Mouse (Mus musculus): ENCODE data around the gene Ube2e2.

Ube2e2 gene

DNA sequence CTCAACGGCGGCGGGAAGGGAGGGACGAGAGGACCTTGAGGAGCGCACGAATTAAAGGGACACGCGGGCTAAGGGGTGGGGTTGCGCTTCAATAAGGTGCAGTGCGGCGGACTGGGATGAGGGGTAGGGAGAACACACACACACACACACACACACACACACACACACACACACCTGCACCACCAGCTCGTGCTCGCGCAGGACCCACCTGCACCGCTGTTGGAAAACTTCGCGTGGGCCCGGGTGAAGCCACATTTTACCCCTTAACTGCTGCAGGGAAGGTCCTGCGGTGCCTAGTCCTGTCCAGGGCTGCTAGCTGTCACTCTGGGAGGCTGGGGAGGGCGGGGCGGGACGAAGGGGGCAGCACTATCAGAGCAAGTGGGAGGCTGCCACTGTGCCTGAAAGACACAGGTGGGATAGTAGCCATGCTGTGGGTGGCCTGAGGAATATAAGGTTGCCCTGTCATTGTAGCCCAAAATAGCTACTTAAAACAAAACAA, at the start of gene Ube2e2:
TSS of gene Ube2e2 (minus strand) at position 321 of the 499 bp plus-strand sequence.
- DNase-seq (ENCODE audit: low read depth, low spot score) = no peak

GRCm38 (mm10) chr14:18940068-18940467, 46.0 kb upstream of the Ube2e2 start:
- no peak for DNase-seq (ENCODE audit: low read depth, low spot score)

GRCm38 (mm10) chr14:18903553-18903952, 9.5 kb upstream of the Ube2e2 start:
- no peak for DNase-seq (ENCODE audit: low read depth, low spot score)

DNA sequence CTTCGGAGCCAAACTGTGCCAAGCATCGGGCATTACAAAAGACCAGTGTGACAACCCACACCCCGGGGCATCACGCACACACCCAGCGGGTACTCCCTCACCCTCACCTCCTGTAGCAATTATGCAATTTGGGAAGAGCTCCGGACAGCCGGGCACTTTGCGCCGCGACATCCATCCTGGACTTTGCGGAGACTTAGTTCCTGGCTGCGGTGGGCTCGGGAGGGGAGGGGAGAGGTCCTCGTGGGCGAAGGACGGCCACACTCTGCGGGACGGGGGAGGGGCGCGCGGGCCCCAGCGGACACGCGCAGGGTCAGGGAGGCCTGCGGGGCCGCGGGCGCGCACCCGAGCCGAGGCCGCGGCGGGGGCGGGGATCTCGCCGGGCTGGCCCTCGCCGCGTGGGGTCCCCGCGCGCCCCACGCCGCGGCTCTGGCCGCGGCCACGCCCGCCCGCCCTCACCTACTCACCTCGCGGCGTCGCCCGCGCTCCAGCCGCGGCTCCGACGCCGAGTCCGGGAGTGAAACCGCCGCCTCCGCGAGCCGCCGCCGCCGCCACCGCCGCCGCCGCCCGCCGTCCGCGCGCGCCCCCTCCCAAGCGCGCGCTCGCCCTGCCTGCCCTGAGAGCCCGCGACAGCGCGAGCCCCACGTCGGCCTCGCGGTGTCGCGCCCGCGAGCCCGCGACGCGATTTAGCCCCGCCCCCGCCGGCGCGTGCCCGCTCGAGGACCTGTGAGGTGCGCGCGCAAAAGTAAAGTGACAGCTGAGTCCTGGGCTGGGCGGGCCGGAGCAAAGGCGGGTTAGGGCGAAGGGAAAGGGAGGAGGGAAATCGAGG, 733 bp downstream of the Ube2e2 start:
- DNase-seq (ENCODE audit: low read depth, low spot score) = no peak

- no peak for DNase-seq (ENCODE audit: low read depth, low spot score)
Observed at GRCm38 (mm10) chr14:18889571-18889970, 4.5 kb downstream of the Ube2e2 start.

- no peak for DNase-seq (ENCODE audit: low read depth, low spot score)
Observed at GRCm38 (mm10) chr14:18882493-18882892, 11.6 kb downstream of the Ube2e2 start.

DNA sequence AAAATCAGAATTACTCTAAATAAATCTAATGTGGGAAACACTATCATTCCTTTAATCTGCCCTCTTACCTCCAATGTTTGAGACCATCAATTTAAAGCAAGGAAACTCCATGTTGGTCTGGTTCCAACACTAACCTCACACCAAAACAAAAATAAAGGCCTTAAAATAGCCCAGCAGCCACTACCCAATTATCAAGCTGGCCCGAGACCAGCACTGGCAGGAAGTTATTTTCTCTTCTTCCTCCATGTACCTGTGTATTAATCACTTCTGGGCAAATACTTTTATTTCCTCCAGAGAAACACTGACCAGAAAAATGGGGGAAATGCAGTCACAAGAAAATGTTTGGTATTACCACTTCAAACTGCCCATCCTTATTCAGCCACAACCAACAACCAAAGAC, 23.4 kb downstream of the Ube2e2 start:
- DNase-seq (ENCODE audit: low read depth, low spot score) = no peak

DNA sequence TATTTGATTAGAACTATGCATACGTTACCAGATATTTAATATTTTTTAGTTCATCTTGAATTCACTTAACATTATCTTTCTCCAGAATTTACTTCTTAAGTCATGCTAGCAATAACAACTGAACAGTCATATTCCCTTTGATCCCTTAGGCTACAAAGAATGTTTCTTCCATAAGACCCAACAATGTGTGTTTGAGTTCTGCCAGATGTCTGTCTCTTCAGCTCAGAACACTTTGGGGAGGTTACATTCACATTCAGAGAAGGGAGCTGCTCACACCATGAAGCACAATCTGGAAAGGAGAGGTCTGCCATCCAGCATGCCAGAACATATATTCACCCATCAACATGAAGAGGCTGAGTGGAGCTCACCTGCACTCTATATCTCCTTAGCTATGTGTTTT, 65.4 kb downstream of the Ube2e2 start:
- no peak for DNase-seq (ENCODE audit: low read depth, low spot score)

DNA sequence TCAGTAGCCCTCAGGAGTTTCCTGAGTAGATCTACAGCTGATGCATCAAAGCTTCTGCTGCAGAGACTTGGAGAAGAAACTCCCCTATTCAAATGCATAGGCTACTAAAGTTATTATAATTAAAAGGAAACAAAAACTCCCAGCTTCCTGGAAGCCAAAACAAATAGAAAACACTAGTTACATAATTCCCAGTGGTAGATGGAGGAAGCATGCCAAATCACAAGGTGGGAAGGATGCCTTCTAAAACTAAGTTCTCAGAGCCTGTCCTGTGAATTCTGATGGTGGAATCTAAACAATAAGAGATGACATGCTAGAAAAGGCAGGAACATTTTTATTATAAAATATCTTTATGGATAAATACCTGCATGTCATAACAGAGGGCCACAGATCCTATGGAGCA, 67.3 kb downstream of the Ube2e2 start:
- no peak for DNase-seq (ENCODE audit: low read depth, low spot score)

GRCm38 (mm10) chr14:18820713-18821112, 73.4 kb downstream of the Ube2e2 start:
- no peak for DNase-seq (ENCODE audit: low read depth, low spot score)

GRCm38 (mm10) chr14:18796857-18797256, 97.2 kb downstream of the Ube2e2 start:
- no peak for DNase-seq (ENCODE audit: low read depth, low spot score)

- DNase-seq (ENCODE audit: low read depth, low spot score) = no peak
Observed at GRCm38 (mm10) chr14:18795787-18796186, 98.3 kb downstream of the Ube2e2 start.

DNA sequence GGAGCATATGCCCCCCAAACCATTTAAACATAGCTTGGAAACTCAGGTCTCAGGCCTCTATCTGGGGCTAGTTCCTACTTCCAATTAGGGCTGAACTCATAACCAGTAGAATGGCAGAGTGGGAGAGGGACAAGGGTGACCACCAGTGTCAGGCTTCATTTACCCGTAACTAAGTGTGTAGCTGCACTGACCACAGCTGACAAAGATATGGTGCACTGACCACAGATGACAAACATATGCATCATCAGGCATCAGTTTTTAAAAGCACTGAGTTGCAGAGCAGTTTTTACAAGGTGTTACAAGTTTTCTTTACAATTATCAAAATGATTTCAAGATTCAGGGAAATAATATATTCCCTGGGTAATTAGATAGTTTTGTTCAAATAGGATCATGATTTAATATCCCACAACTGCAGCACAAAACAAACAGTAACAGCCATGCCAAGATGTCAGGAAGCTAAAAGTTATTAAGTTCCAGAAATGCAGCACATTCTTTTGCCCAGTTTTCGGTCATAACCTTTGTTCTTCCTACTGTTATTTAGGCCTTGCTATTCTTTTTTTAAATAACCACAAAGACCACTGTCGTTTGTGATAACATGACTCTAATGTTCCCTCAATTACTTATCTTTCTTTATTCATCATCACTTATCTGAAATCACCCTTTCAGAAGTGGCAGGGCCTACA, 114.9 kb downstream of the Ube2e2 start:
- DNase-seq (ENCODE audit: low read depth, low spot score) = no peak

GRCm38 (mm10) chr14:18778241-18778640, 115.8 kb downstream of the Ube2e2 start:
- no peak for DNase-seq (ENCODE audit: low read depth, low spot score)

DNA sequence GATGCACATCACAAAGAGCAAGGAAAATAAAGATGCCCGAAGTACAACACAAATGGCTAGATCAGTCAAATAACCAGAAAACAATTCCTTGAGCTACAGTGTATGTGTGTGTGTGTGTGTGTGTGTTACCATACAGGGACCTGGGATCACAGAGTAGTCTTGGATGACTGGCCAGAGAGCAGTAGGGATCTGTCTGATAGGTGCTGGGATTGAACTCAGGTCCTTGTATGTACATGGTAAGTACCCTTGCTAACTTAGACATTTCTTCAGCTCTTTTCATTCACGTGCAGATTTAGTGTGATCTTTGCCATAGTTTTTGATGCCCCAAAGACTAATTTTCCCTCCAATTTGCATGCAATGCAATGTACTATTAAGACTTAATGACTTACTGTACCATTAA, 117.9 kb downstream of the Ube2e2 start:
- no peak for DNase-seq (ENCODE audit: low read depth, low spot score)

GRCm38 (mm10) chr14:18773724-18774123, 120.3 kb downstream of the Ube2e2 start:
- no peak for DNase-seq (ENCODE audit: low read depth, low spot score)

DNA sequence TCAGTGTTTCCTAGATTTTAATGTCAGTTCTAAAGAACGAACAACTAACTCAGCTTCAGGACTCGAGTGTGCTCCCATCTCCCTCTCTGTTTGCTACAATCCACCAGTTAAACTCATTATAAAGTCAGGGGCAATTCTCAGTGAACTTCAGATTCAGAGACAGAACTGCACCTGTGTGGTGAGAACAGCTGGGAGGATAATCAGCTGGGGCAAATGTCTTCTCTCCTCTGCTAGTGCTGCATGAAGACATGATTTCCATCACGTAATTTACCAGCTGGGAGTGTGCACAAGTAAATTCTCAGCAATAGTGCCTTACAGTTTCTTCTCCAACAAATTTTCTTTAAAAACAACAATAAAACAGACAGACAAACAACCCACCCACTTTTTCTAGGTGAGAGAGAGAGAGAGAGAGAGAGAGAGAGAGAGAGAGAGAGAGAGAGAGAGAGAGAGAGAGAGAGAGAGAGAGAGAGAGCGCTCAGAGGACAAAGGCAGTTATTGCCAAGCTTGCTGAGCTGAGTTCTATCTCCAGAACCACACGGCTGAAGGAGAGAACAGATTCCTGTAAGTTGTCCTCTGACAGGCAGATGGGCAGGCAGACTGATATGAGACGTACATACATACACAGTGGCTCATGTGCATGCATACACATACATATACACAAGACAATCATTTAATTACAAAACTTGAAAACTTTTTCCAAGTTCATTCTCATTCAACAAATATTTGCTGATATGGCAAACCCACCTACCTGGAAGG, 134.3 kb downstream of the Ube2e2 start:
- no peak for DNase-seq (ENCODE audit: low read depth, low spot score)

DNA sequence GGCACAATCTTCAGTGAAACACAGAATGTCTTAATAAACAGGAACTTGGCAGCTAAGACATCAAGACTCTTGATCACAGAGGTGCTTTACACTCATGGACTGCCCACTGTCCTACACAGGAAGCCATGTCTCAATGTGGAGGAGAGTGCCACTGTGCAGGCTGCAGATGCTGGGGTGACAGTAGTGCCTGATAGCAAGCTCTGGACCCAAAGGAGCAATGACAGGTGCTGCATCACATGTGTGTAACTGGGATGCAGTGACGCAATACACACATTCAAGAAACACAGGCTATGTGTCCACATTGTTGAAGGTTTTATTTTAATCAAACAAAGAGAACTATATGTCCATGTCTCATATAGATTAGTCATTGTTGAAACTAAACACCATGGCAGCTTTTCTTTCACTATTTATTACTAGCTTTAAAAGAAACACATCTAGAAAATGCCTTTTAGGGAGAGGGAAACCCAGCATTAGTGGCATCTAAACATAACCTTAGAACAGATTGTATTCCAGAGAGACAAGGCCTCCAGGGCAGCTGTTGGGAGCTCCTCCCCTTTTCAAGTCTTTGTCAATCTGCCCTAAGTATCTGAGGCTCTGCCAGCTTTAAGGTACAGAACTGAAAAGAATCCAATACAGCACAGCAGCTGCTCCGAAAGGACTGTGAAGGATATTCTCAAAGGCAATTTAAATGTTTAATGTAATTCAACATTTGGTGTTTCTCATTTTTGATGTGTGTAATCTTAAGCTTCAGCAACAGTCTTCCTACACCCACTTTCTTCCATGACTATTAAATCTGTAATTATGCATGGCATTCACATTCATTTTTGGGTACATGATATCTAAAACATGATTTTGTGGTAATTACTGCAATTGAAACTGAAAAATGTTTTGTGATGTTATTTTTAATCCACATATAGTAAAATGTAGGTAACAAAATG, 135.2 kb downstream of the Ube2e2 start:
- DNase-seq (ENCODE audit: low read depth, low spot score) = no peak

DNA sequence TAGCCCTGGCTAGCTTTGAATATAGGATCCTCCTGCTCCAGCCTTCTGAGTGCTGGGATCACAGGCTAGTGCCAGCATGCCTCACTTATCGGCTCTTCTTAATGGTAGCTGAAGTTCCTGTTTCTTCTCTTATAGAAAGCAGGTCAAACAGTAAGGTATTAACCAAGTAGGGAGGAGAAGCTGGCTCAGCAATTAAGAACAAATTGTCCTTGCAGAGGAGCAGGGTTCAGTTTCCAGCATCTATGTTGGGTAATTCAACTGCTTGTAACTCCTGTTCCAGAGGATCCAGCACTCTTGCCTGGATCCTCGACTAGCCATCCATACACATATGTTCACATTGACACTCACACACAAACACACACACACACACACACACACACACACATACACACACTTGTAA, 136.1 kb downstream of the Ube2e2 start:
- DNase-seq (ENCODE audit: low read depth, low spot score) = no peak

DNA sequence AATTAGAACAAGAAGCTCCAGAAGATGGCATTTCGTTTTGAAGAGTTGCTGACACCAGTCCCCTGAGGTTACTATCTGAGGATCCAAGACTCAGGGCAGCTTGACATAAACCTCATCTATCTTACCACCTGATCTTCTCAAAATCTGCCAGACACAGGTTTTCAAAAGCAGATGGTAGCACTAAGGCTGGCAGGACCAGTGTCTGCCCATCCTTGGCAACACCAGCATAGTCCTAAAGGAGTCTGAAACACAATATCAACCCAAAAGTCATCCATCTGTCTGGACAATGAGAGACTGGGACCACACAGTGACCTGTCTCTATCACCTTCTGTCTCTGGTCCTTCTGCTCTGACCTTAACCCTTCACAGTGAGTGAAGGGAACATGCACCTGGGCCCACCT, 138.7 kb downstream of the Ube2e2 start:
- no peak for DNase-seq (ENCODE audit: low read depth, low spot score)

DNA sequence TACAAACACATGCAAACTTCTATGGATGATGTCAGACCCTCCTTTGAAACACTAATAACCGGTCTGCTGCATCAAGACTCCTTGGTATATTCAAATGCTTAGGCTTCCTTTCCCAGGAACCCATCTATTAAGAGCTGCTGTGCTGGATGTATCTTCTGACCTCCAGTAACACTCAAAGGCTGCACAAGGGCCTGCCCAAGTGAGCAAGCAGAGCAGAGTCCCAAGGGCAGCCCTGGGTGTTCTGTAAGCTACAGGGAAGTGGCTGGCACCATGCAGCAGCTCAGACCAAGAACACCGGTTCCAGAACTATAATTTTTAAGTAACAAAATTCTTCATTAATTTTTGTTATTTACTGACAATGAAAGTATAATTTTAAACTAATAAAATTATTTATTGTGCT, 139.5 kb downstream of the Ube2e2 start:
- no peak for DNase-seq (ENCODE audit: low read depth, low spot score)

Data from A20 (cell line).